Mouse (Mus musculus) heart, postnatal 0 days (tissue): Measurements from ENCODE around the gene Clstn3.

Source experiments
- CTCF ChIP-seq: IDR thresholded peaks from 2 replicates; pipeline ENCODE4 v1.5.1; 2016; ENCODE audit warnings: antibody characterized with exemption, control low read depth, low read depth
- EP300 ChIP-seq: IDR thresholded peaks from 2 replicates; pipeline ENCODE4 v1.6.1; 2016; ENCODE audit warnings: antibody characterized with exemption, low read depth

GRCm38 (mm10) chr6:124491427-124491826 is 26.8 kb upstream of the Clstn3 start:
- TF ChIP-seq CTCF = no peak
- TF ChIP-seq EP300 = no peak
